Mouse (Mus musculus): ENCODE results near the gene Cish.

- no peak for TF ChIP-seq EP300 (IDR thresholded peaks at IDR 0.05; ENCODE audit: low read depth)
- peak; percentile 55 for TF ChIP-seq CTCF (IDR thresholded peaks at IDR 0.05; ENCODE audit: low read depth)
These were observed 49.7 kb upstream of the Cish start for GRCm38 (mm10) chr9:107246170-107246569.
